ENCODE assay signal across 8 mouse cellular contexts in genomic region chr13:64312024-64312915, GRCm38 (mm10). TPM values are rescaled to one million over a fixed set of nuclear protein-coding genes. Genes with fewer than 3 reads are reported as not detected.
DNase-seq lines count a peak whose midpoint lies in the region; ATAC-seq and TF ChIP-seq lines count a peak whose summit lies in the region.

Aaed1 (minus strand) TSS chr13:64312710.

- no peaks in the 10 kb centered on the region for H3K27me3 ChIP-seq in hindbrain, embryonic 16.5 days (replicated peaks; ENCODE audit: control insufficient read depth, insufficient read depth, low read length)

- under 1% methylated on average over 68 of the region's 74 CpGs for WGBS in hindbrain, embryonic 16.5 days

- H3K9ac ChIP-seq in hindbrain, embryonic 16.5 days (ENCODE audit: low read depth, low read length), result peak within 1 kb of the TSS; percentile 76

- peaks cover 7% of the 10 kb centered on the region for H3K4me1 ChIP-seq in hindbrain, embryonic 16.5 days (ENCODE audit: control insufficient read depth, insufficient read depth, low read depth, low read length)

- peak; percentile 49 for TF ChIP-seq CTCF in gastrocnemius, adult 2 months (IDR thresholded peaks at IDR 0.05)

- intact Hi-C loops in gastrocnemius, adult 2 months (cut with DNase I), result loop anchor here (2.0 kb wide), 1 partner anchor 59 kb away; the partner anchor contains the start of gene Ctsl

- no peaks in the 10 kb centered on the region for H3K36me3 ChIP-seq in hindbrain, embryonic 16.5 days (ENCODE audit: control insufficient read depth, insufficient read depth, low read length)

- peak; percentile 77 for ATAC-seq in activated CD4-positive, CD25-positive, alpha-beta regulatory T cell, adult 4 months
- ATAC-seq in common myeloid progenitor, adult 5-6 weeks (replicated peaks; ENCODE audit: low read depth, poor library complexity, severe bottlenecking), result peak; percentile 62
- peak; percentile 94 for ATAC-seq in hindbrain, embryonic 16.5 days

- peak; percentile 96 for DNase-seq in gastrocnemius, adult 2 months
- peak; percentile 87 to 90 for DNase-seq in left cerebral cortex, adult 18-20 months (ENCODE audit: low spot score in 2 of 2)
- DNase-seq in lung, postnatal 4 days, result peak; percentile 94 to 95
- peak; percentile 93 for DNase-seq in retina, postnatal 1 day
- peak; percentile 94 for DNase-seq in thymus, postnatal 4 days

- H3K9me3 ChIP-seq in hindbrain, embryonic 16.5 days (ENCODE audit: control insufficient read depth, low read length), result no peaks in the 10 kb centered on the region

- peak within 1 kb of the TSS; percentile 99 for H3K27ac ChIP-seq in gastrocnemius, adult 2 months
- H3K27ac ChIP-seq in hindbrain, embryonic 16.5 days (ENCODE audit: low read depth, low read length), result peak within 1 kb of the TSS; percentile 87

- H3K4me2 ChIP-seq in hindbrain, embryonic 16.5 days (ENCODE audit: low read length), result peak within 1 kb of the TSS; percentile 71

- peak within 1 kb of the TSS; percentile 76 for H3K4me3 ChIP-seq in gastrocnemius, adult 2 months
- peak within 1 kb of the TSS; percentile 78 for H3K4me3 ChIP-seq in hindbrain, embryonic 16.5 days (ENCODE audit: low read length)

RNA-seq across cellular contexts. Expression of gene Aaed1, which starts in this region (rescaled TPM):
- 10 to 100 TPM in 1 of 2 experiments, 1 to 10 TPM in 1; 9.0 to 13.8 TPM for polyA plus RNA-seq in activated CD4-positive, CD25-positive, alpha-beta regulatory T cell, adult 4 months (2017; shearing (Covaris generic))
- total RNA-seq in common myeloid progenitor, adult 5-6 weeks (2017), result 47.8 and 48.7 TPM in 2 replicates
- 10 to 100 TPM; 40.4 to 47.8 TPM for total RNA-seq in gastrocnemius, adult 2 months (2021)
- 12.5 and 15.3 TPM in 2 replicates for polyA plus RNA-seq in hindbrain, embryonic 16.5 days (2015; fragmentation: Nextera tagmentation; extraction: Ambion mirVana)
- total RNA-seq in left cerebral cortex, adult 18-20 months (2021), result 10 to 100 TPM; 20.4 to 23.8 TPM

Comparison
In these comparisons a context has a peak if more than half of its experiments do, and no peak if none do; other contexts are left out.
1. Peak in every context shown above with its lines: DNase-seq, ATAC-seq, H3K4me3 ChIP-seq and H3K27ac ChIP-seq.